Mouse (Mus musculus): ENCODE measurements at regions not wholly inside any gene's neighbourhood (a gene's known extent, or its start where the extent isn't known, plus 50 kb on each side); places are given as distances from the start of the nearest gene placed in this dataset.

DNA sequence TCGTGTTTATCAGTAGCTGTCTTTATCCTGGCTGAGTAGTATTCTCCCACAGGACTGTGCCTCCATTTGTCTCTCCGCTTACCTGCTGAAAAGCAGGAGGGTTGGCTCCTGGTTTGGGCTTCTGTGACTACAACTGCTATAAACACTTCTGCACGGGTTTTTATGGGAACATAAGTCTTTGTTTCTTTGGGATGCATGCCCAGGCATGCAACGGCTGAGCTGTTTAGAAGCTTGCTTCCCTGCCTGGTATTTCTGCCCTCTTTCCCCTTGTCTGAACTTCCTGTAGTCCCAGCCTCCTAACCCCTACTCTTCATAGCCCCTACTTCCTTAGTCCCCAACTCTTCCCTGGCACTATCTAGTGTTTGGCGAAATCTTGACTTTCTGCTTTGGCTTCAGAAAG lies 139.6 kb upstream of the Gm26897 start:
- TF ChIP-seq CTCF (IDR thresholded peaks at IDR 0.05; ENCODE audit: borderline replicate concordance, insufficient read depth, low read depth, low read length) (no peak), POLR2A (IDR thresholded peaks at IDR 0.05; ENCODE audit: borderline replicate concordance, insufficient read depth, low read length) (no peak)
